Mouse (Mus musculus) Muller cell, postnatal 12 days (primary cell): ENCODE measurements at regions not wholly inside any gene's neighbourhood (a gene's known extent, or its start where the extent isn't known, plus 50 kb on each side); places are given as distances from the start of the nearest gene placed in this dataset.

Experiments used
- DNase-seq: peaks from one replicate; pipeline ENCODE4 v3.0.0-alpha.2; 2015; ENCODE audit errors: inconsistent ontology term

GRCm38 (mm10) chr1:83728810-83729209 is 320.8 kb upstream of the Sphkap start:
- no peak for DNase-seq

GRCm38 (mm10) chr1:83727938-83728337 is 319.9 kb upstream of the Sphkap start:
- no peak for DNase-seq

DNA sequence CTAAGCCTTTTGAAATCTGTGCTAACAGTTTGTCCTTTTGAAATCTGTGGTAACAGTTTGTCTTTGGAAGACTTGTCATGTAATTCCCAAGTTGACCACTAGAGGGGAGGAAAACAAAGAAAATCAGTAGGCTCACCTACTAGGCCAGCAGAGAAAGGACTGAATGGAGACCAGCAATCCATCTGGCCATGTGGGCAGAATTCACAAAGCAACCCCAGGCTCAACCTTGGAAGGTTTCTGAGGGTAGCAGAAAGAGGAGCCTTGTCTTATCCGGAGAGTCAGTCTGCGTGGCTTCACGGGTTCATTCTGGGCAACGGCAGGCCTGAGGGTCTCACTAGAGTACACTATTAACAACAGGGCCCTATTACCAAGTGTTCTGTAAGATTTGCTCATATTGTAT is 319.2 kb upstream of the Sphkap start:
- DNase-seq, result peak; percentile 29

GRCm38 (mm10) chr1:83723096-83723495 is 315.1 kb upstream of the Sphkap start:
- peak; percentile 16 for DNase-seq

- no peak for DNase-seq
Measured at GRCm38 (mm10) chr1:83720166-83720565, 312.2 kb upstream of the Sphkap start.

DNA sequence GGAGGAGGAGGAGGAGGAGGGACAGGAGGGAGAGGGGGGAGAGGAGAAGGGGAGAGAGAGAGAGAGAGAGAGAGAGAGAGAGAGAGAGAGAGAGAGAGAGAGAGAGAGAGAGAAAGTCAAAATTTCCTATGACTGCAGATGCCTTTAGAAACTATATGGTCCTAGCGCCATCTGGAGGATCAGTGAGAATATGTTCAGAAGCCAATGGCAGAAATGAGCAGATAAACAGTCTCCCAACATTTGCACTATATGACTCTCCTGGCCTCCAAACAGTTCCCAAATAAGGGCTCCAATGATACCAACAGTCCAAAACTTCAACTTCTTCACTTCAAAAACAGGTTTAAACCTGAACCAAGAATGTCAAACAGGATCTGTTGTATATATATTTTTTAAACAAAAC is 309.1 kb upstream of the Sphkap start:
- DNase-seq, result peak; percentile 16

GRCm38 (mm10) chr1:83701696-83702404 is 293.9 kb upstream of the Sphkap start:
- no peak for DNase-seq

- DNase-seq, result no peak
Measured at GRCm38 (mm10) chr1:83697422-83697821, 289.4 kb upstream of the Sphkap start.

DNA sequence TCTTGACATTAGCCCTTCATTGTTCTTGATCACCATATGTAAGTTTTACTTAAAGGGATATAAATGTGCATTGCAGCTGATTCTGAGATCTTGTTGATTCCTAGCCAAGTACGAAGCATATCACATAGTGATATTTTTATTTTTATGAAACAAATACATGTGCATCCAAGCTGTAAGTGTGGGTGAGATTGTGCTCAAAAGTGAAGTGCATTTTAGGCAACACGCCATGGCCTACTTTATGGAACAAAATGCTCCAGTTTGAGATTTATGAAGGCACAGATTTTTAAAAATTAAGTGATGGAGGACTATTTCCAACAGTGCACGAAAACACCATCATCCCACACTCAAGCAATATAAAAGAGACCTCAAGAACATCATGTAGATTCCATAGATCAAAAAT is 277.2 kb upstream of the Sphkap start:
- no peak for DNase-seq

DNA sequence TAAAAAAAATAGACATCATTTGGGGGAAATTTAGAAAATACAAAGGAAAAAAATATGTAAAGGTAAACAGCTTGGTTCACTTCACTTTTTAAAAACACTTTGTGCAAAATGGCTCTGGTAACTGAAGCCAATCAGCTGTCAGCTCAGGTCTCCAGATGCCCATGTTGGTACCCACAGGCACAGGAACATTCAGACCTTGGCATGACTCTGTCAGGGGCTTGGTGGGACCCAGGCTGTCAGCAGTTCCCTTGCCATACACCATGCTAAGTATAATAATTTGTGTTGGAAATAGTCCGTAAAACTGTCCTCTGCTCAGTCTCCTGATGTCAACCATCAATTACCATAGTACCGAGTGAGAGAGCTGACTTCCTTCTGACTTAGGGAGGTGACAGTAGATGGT is 257.3 kb upstream of the Sphkap start:
- DNase-seq, result no peak

GRCm38 (mm10) chr1:83661808-83662802 is 254.1 kb upstream of the Sphkap start:
- no peak for DNase-seq

- DNase-seq, result no peak
Measured at GRCm38 (mm10) chr1:83653661-83654060, 245.7 kb upstream of the Sphkap start.

DNA sequence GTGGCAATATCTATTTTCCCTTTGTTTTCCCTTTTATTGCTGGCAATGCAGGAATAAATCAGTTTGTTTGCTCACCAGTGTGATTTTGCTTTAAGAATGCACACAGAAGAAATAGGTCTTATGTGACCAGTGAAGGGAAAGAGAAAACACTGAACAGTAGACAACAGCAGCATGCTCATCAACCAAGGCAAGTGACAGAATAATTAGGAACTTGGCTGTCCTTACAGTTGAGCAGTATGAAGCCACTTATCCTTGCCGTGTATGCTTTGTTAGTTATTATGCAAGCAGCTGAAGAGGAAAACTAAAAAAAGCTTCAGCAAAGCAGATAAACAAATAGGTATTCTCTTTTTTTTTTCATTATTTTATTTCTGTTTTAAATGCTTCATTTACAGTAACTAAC is 237.6 kb upstream of the Sphkap start:
- DNase-seq, result peak; percentile 51

GRCm38 (mm10) chr1:83642656-83643055 is 234.7 kb upstream of the Sphkap start:
- no peak for DNase-seq

- DNase-seq, result no peak
Measured at GRCm38 (mm10) chr1:83636051-83636450, 228.1 kb upstream of the Sphkap start.

DNA sequence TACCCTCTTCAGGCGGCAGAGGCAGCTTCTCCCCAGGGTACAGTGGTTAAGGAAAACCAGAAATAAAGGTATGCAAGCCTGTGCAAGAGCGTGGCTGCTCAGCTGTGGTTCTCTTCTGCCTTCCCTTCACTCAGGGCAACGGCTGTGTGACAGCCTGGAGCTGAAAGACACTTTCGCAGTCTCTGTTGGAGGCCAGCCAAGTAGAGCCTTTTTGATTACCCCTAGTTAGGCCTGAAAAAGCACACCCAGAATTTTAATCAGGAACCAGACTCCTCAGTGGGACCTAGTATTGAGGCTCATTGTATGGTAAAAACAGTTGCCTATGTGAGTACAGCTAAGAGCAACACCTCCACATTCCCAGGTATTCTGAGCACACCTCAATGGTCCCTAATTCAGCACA is 223.8 kb upstream of the Sphkap start:
- DNase-seq, result no peak

DNA sequence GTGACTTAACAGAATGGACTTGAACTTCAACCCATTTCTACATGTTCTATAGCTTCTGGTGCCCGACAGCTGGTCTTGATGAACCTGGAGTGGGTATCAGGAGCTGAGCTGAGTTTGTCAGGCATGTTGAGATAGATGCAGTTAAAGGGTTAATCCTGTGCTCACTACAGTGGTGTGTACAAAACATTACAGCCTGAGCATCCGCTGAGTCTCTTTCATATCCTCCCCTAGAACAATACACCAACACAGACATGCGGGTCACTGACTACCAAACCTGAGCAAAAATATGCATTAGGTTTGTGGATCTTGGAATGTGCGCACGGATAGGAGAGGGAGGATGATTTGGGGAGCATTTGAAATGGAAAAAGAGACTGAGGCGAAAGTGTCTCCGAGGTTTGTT is 223.4 kb upstream of the Sphkap start:
- DNase-seq, result no peak

DNA sequence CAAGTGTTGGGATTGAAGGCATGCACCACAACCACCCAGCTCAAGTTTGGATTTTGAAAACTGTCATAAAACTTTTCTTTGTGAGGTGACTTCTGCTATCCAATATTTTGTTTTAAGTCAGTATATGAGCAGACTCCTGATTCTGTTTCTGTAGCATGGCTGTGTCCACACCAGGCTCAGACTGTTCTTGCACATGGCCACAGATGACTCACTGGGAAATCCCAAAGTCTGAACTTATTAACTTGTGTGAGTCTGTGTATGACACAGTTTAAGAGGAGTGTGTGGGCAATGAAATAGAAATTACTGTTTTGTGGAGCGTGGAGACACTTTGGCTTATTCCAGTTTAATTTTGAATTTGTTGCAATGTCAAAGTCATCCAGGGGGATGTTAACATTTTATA is 179.3 kb upstream of the Sphkap start:
- DNase-seq, result peak; percentile 9

GRCm38 (mm10) chr1:83583041-83583440 is 175.0 kb upstream of the Sphkap start:
- DNase-seq, result no peak

DNA sequence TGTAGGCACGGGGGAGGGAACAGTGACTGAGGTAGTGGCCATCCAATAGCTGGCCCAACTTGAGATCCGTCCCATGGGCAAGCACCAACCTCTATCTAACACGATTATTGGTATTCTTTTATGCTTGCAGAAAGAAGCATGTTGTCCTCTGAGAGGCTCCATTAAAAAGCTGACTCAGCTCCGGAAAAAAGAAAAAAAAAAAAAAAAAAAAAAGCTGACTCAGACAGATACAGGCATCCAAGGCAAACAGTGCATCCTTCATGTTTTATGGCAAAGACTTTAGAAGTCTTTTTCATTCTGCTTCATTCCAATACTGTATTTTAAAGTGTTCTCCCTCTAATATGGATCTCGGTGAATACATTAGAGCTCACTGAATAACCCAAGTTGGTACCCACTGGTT is 162.0 kb upstream of the Sphkap start:
- DNase-seq, result no peak

- no peak for DNase-seq
Measured at GRCm38 (mm10) chr1:83568746-83569145, 160.7 kb upstream of the Sphkap start.

DNA sequence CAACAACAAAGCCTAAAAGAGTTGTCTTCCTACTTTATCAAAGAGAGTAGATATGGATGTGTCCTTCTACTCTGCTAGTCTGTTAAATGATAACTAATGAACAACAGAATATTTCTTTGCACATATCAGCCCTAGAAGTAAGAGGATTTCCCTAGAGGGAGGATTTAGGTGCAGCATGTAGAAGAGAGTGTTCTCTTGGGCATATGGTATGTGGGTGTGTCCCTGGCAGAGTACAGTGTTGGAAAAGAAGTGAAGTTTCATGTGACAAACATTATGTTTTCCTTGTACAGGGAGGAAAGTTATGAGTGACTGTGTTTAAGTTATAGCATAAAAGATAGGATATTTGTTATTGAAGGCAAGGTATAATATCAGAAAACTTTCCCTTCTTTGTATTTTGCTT is 143.6 kb upstream of the Sphkap start:
- no peak for DNase-seq

- no peak for DNase-seq
Measured at GRCm38 (mm10) chr1:83535461-83535860, 127.5 kb upstream of the Sphkap start.
